Mouse (Mus musculus) small intestine, adult 2 months (tissue): ENCODE results near the gene Akap4. TPM values are rescaled to one million over a fixed set of nuclear protein-coding genes. Genes with fewer than 3 reads are reported as not detected.

Source experiments
- H3K27ac ChIP-seq: fragments of 200-500 bp; 2 replicates; pipeline ENCODE4 v1.5.1; 2012; ENCODE audit warnings: low read depth, low read length, control low read depth, inconsistent platforms; ENCODE audit not compliant: insufficient read depth
- H3K27me3 ChIP-seq: fragments of 200-500 bp; 2 replicates; pipeline ENCODE4 v1.6.1; 2012; ENCODE audit warnings: mild to moderate bottlenecking, moderate library complexity, low read length, inconsistent platforms; ENCODE audit not compliant: control insufficient read depth, insufficient read depth
- H3K36me3 ChIP-seq: fragments of 200-500 bp; 2 replicates; pipeline ENCODE4 v1.6.1; 2012; ENCODE audit warnings: mild to moderate bottlenecking, low read length, control low read depth, inconsistent platforms; ENCODE audit not compliant: control insufficient read depth, insufficient read depth
- H3K4me1 ChIP-seq: fragments of 200-500 bp; 2 replicates; pipeline ENCODE4 v1.6.1; 2012; ENCODE audit warnings: low read length, inconsistent platforms, mixed read lengths; ENCODE audit not compliant: control insufficient read depth, insufficient read depth, insufficient read length
- H3K4me3 ChIP-seq: fragments of 200-500 bp; 2 replicates; pipeline ENCODE4 v1.5.1; 2012; ENCODE audit warnings: low read depth, mild to moderate bottlenecking, control low read depth, inconsistent platforms, low read length, moderate library complexity
- CTCF ChIP-seq: fragments of 200-500 bp; IDR thresholded peaks from 2 replicates; pipeline ENCODE4 v1.5.1; 2012; ENCODE audit warnings: low read depth, mild to moderate bottlenecking, control low read depth, inconsistent platforms, low read length, moderate library complexity, mixed read lengths; ENCODE audit not compliant: insufficient replicate concordance, insufficient read length; ENCODE audit errors: extremely low read depth
- POLR2A ChIP-seq: fragments of 200-500 bp; IDR thresholded peaks from 2 replicates; pipeline ENCODE4 v1.6.1; 2012; ENCODE audit warnings: low read depth, mild to moderate bottlenecking, control low read depth, inconsistent platforms, low read length, moderate library complexity
- WGBS: fragments of 180-500 bp; shearing (Covaris S2); methylation state at CpG from one replicate; pipeline ENCODE4 v1.1.7; 2018; 5-methylcytosine and 5-hydroxymethylcytosine counted together
- polyA plus RNA-seq: library from polyadenylated mRNA; depleted of rRNA; stranded (reverse); fragments of >200 nt; gene quantifications from 2 replicates; pipeline ENCODE4 v1.2.3, GENCODE M21; 2012; rRNA removed

Gene Akap4
- not detected in 2 replicates for polyA plus RNA-seq

- H3K36me3 ChIP-seq: no peaks in the 10 kb centered on the region
- 100% methylated on average over 1 of the region's 1 CpGs for WGBS
- H3K27me3 ChIP-seq: no peaks in the 10 kb centered on the region
- no peak within 1 kb of the TSS for H3K4me3 ChIP-seq
- H3K27ac ChIP-seq: no peak within 1 kb of the TSS
- TF ChIP-seq CTCF: no peak
- no peaks in the 10 kb centered on the region for H3K4me1 ChIP-seq
These were observed at the start of gene Akap4 for GRCm38 (mm10) chrX:7067219-7067618. TSS of gene Akap4 (plus strand) at chrX:7067519.

- no peaks in the 10 kb centered on the region for H3K36me3 ChIP-seq
- H3K27me3 ChIP-seq: no peaks in the 10 kb centered on the region
- no peaks in the 10 kb centered on the region for H3K4me1 ChIP-seq
- no peak within 1 kb of the TSS for H3K27ac ChIP-seq
- no peak for TF ChIP-seq CTCF
- no peak for TF ChIP-seq POLR2A
- H3K4me3 ChIP-seq: no peak within 1 kb of the TSS
- WGBS: 94% methylated on average over 19 of the region's 19 CpGs
These were observed 25.8 kb upstream of the Akap4 start, which contains the start of gene Ccnb3 for GRCm38 (mm10) chrX:7041519-7041918. TSS of gene Ccnb3 (minus strand) at chrX:7041619.

GRCm38 (mm10) chrX:7057056-7057455 lies 10.3 kb upstream of the Akap4 start:
- no peaks in the 10 kb centered on the region for H3K36me3 ChIP-seq
- TF ChIP-seq POLR2A (no peak), CTCF (no peak)
- H3K27me3 ChIP-seq: no peaks in the 10 kb centered on the region
- no peak overlapping the region for H3K27ac ChIP-seq
- no peak overlapping the region for H3K4me3 ChIP-seq
- no peaks in the 10 kb centered on the region for H3K4me1 ChIP-seq

GRCm38 (mm10) chrX:7057634-7058033 lies 9.7 kb upstream of the Akap4 start:
- no peak overlapping the region for H3K27ac ChIP-seq
- TF ChIP-seq POLR2A (no peak), CTCF (no peak)
- 83% methylated on average over 2 of the region's 2 CpGs for WGBS
- no peaks in the 10 kb centered on the region for H3K27me3 ChIP-seq
- no peak overlapping the region for H3K4me3 ChIP-seq
- no peaks in the 10 kb centered on the region for H3K36me3 ChIP-seq
- no peaks in the 10 kb centered on the region for H3K4me1 ChIP-seq

- H3K4me1 ChIP-seq: no peaks in the 10 kb centered on the region
- H3K4me3 ChIP-seq: no peak overlapping the region
- no peak overlapping the region for H3K27ac ChIP-seq
- no peaks in the 10 kb centered on the region for H3K27me3 ChIP-seq
- TF ChIP-seq POLR2A: no peak
- no peak for TF ChIP-seq CTCF
- H3K36me3 ChIP-seq: no peaks in the 10 kb centered on the region
These were observed 3.2 kb upstream of the Akap4 start for GRCm38 (mm10) chrX:7064109-7064508.

- TF ChIP-seq CTCF (no peak), POLR2A (no peak)
- Histone ChIP-seq H3K27ac (no peak overlapping the region), H3K36me3 (no peaks in the 10 kb centered on the region), H3K4me1 (no peaks in the 10 kb centered on the region), H3K27me3 (no peaks in the 10 kb centered on the region), H3K4me3 (no peak overlapping the region)
- 52% methylated on average over 2 of the region's 2 CpGs for WGBS
These were observed 683 bp downstream of the Akap4 start for GRCm38 (mm10) chrX:7068002-7068401.

- H3K36me3 ChIP-seq: no peaks in the 10 kb centered on the region
- H3K27ac ChIP-seq: no peak overlapping the region
- H3K27me3 ChIP-seq: no peaks in the 10 kb centered on the region
- H3K4me3 ChIP-seq: no peak overlapping the region
- TF ChIP-seq POLR2A (no peak), CTCF (no peak)
- no peaks in the 10 kb centered on the region for H3K4me1 ChIP-seq
- WGBS: 73% methylated on average over 6 of the region's 6 CpGs
These were observed 12.6 kb downstream of the Akap4 start for GRCm38 (mm10) chrX:7079820-7080429.
